Mouse (Mus musculus) MEL (cell line): ENCODE data around the gene Tnfrsf1a. TPM values are rescaled to one million over a fixed set of nuclear protein-coding genes. Genes with fewer than 3 reads are reported as not detected.

ENCODE experiments used
- DNase-seq: peaks from one replicate; pipeline ENCODE4 v3.0.0; 2011; ENCODE audit warnings: low read depth, low spot score
- H3K27ac ChIP-seq: 2 replicates; pipeline ENCODE4 v1.5.1; 2012; ENCODE audit warnings: low read depth, mild to moderate bottlenecking, control low read depth, low read length, moderate library complexity; ENCODE audit not compliant: control insufficient read depth
- H3K27me3 ChIP-seq, 2 experiments: fragments of 150-350 bp in 1 of 2; sonication (generic) in 1 of 2; 2 replicates each; pipeline ENCODE4 v1.6.1; 2012; ENCODE audit warnings: low read length in 2 of 2, mild to moderate bottlenecking in 2 of 2, improper control_type of control experiment in 1 of 2, moderate library complexity in 1 of 2; ENCODE audit not compliant: insufficient read depth in 2 of 2, control insufficient read depth in 1 of 2
- H3K36me3 ChIP-seq, 2 experiments: 2 replicates each; pipeline ENCODE4 v1.6.1; 2012 to 2014; ENCODE audit warnings: low read length in 2 of 2, improper control_type of control experiment in 1 of 2, inconsistent platforms in 1 of 2, mild to moderate bottlenecking in 1 of 2; ENCODE audit not compliant: insufficient read depth in 2 of 2, control insufficient read depth in 1 of 2
- H3K4me1 ChIP-seq, 2 experiments: fragments of 150-350 bp in 1 of 2; sonication (generic) in 1 of 2; 2 replicates each; pipeline ENCODE4 v1.6.1; 2012; ENCODE audit warnings: low read length in 2 of 2, improper control_type of control experiment in 1 of 2, mild to moderate bottlenecking in 1 of 2; ENCODE audit not compliant: insufficient read depth in 2 of 2, control insufficient read depth in 1 of 2
- H3K4me3 ChIP-seq, 2 experiments: fragments of 150-350 bp in 1 of 2; sonication (generic) in 1 of 2; 2 replicates each; pipeline ENCODE4 v1.5.1; 2012; ENCODE audit warnings: low read depth in 2 of 2, low read length in 2 of 2, mild to moderate bottlenecking in 2 of 2, moderate library complexity in 2 of 2, control low read depth in 1 of 2, improper control_type of control experiment in 1 of 2; ENCODE audit not compliant: control insufficient read depth in 1 of 2, insufficient read depth in 1 of 2
- H3K79me2 ChIP-seq: 2 replicates; pipeline ENCODE4 v1.6.1; 2012; ENCODE audit warnings: mild to moderate bottlenecking, low read length, moderate library complexity; ENCODE audit not compliant: control insufficient read depth, poor library complexity, insufficient read depth
- H3K9ac ChIP-seq: 2 replicates; pipeline ENCODE4 v1.6.1; 2012; ENCODE audit warnings: low read depth, mild to moderate bottlenecking, control low read depth, low read length, moderate library complexity; ENCODE audit not compliant: control insufficient read depth, poor library complexity, severe bottlenecking
- H3K9me3 ChIP-seq: fragments of 150-350 bp; sonication (generic); replicated peaks from 2 replicates; pipeline ENCODE4 v1.6.1; 2012; ENCODE audit warnings: mild to moderate bottlenecking, low read length, improper control_type of control experiment, moderate library complexity; ENCODE audit not compliant: insufficient read depth
- BHLHE40 ChIP-seq: IDR thresholded peaks from 2 replicates; pipeline ENCODE4 v1.6.1; 2012; ENCODE audit warnings: low read depth, mild to moderate bottlenecking, inconsistent platforms, low read length, improper control_type of control experiment, borderline replicate concordance
- CHD1 ChIP-seq: IDR thresholded peaks from 2 replicates; pipeline ENCODE4 v1.6.1; 2012; ENCODE audit warnings: low read depth, mild to moderate bottlenecking, inconsistent platforms, low read length, improper control_type of control experiment
- CHD2 ChIP-seq: IDR thresholded peaks from 2 replicates; pipeline ENCODE4 v1.6.1; 2011; ENCODE audit warnings: low read length, improper control_type of control experiment
- E2F4 ChIP-seq: IDR thresholded peaks from 2 replicates; pipeline ENCODE4 v1.6.1; 2011; ENCODE audit warnings: low read depth, low read length, improper control_type of control experiment, borderline replicate concordance
- GATA1 ChIP-seq: IDR thresholded peaks from 2 replicates; pipeline ENCODE4 v1.6.1; 2011; ENCODE audit warnings: low read depth, low read length, improper control_type of control experiment
- KAT2A ChIP-seq: conservative IDR thresholded peaks from 2 replicates; pipeline ENCODE4 v1.6.1; 2012; ENCODE audit warnings: low read depth, low read length, improper control_type of control experiment, inconsistent platforms
- MAFK ChIP-seq: IDR thresholded peaks from 2 replicates; pipeline ENCODE4 v1.6.1; 2011; ENCODE audit warnings: low read depth, mild to moderate bottlenecking, low read length, improper control_type of control experiment, borderline replicate concordance
- MAZ ChIP-seq: IDR thresholded peaks from 2 replicates; pipeline ENCODE4 v1.6.1; 2012; ENCODE audit warnings: low read depth, mild to moderate bottlenecking, inconsistent platforms, low read length, improper control_type of control experiment
- MEF2A ChIP-seq: IDR thresholded peaks from 2 replicates; pipeline ENCODE4 v1.6.1; 2014; ENCODE audit warnings: low read depth, mild to moderate bottlenecking, inconsistent platforms, low read length, improper control_type of control experiment; ENCODE audit not compliant: poor library complexity, insufficient replicate concordance, severe bottlenecking; ENCODE audit errors: extremely low read depth
- MXI1 ChIP-seq: IDR thresholded peaks from 2 replicates; pipeline ENCODE4 v1.6.1; 2011; ENCODE audit warnings: mild to moderate bottlenecking, low read depth, low read length, improper control_type of control experiment
- MYB ChIP-seq: IDR thresholded peaks from 2 replicates; pipeline ENCODE4 v1.6.1; 2011; ENCODE audit warnings: mild to moderate bottlenecking, low read depth, low read length, improper control_type of control experiment
- NELFE ChIP-seq: IDR thresholded peaks from 2 replicates; pipeline ENCODE4 v1.6.1; 2011; ENCODE audit warnings: low read depth, low read length, improper control_type of control experiment
- POLR2AphosphoS2 ChIP-seq: IDR thresholded peaks from 2 replicates; pipeline ENCODE4 v1.6.1; 2011; ENCODE audit warnings: low read length, improper control_type of control experiment
- RCOR1 ChIP-seq: IDR thresholded peaks from 2 replicates; pipeline ENCODE4 v1.6.1; 2012; ENCODE audit warnings: low read depth, mild to moderate bottlenecking, inconsistent platforms, low read length, improper control_type of control experiment
- SIN3A ChIP-seq: IDR thresholded peaks from 2 replicates; pipeline ENCODE4 v1.6.1; 2012; ENCODE audit warnings: low read length, improper control_type of control experiment, inconsistent platforms
- TBP ChIP-seq: IDR thresholded peaks from 2 replicates; pipeline ENCODE4 v1.8.0; 2011; ENCODE audit warnings: low read depth, low read length, improper control_type of control experiment
- UBTF ChIP-seq: IDR thresholded peaks from 2 replicates; pipeline ENCODE4 v1.6.1; 2012; ENCODE audit warnings: low read depth, mild to moderate bottlenecking, inconsistent platforms, low read length, improper control_type of control experiment, moderate library complexity, borderline replicate concordance; ENCODE audit not compliant: insufficient read depth
- USF1 ChIP-seq: IDR thresholded peaks from 2 replicates; pipeline ENCODE4 v1.6.1; 2014; ENCODE audit warnings: low read depth, mild to moderate bottlenecking, inconsistent platforms, low read length, improper control_type of control experiment, moderate library complexity
- ZKSCAN1 ChIP-seq: IDR thresholded peaks from 2 replicates; pipeline ENCODE4 v1.6.1; 2012; ENCODE audit warnings: low read depth, mild to moderate bottlenecking, inconsistent platforms, low read length, improper control_type of control experiment, moderate library complexity
- ZMIZ1 ChIP-seq: IDR thresholded peaks from 2 replicates; pipeline ENCODE4 v1.6.1; 2012; ENCODE audit warnings: low read depth, mild to moderate bottlenecking, inconsistent platforms, low read length, improper control_type of control experiment, moderate library complexity
- ZNF384 ChIP-seq: IDR thresholded peaks from 2 replicates; pipeline ENCODE4 v1.6.1; 2012; ENCODE audit warnings: low read depth, mild to moderate bottlenecking, inconsistent platforms, low read length, improper control_type of control experiment
- polyA plus RNA-seq, 2 experiments: library from polyadenylated mRNA; stranded (reverse) in 1 of 2; unstranded in 1 of 2; fragments of >175 nt in 1 of 2; fragments of >200 nt in 1 of 2; gene quantifications; 2 replicates each; pipeline versions ENCODE4 v1.2.1 to v1.2.4; 2012; ENCODE audit warnings: low replicate concordance in 2 of 2, low read depth in 1 of 2; ENCODE audit not compliant: insufficient read length in 2 of 2, insufficient read depth in 1 of 2, missing spikeins in 1 of 2
- total RNA-seq: library from RNA; depleted of rRNA; stranded (reverse); fragments of 300-350 nt; gene quantifications from 2 replicates; pipeline ENCODE4 v1.2.3, GENCODE M21; 2012

The Tnfrsf1a gene
- total and polyA plus RNA-seq, 3 experiments, result 22.0 to 43.4 TPM; not detected in 1

GRCm38 (mm10) chr6:125340244-125340643 lies 8.9 kb upstream of the Tnfrsf1a start:
- H3K4me1 ChIP-seq, result peaks cover 0 to 2% of the 10 kb centered on the region in 2 experiments; a peak in 2 of 4 replicates
- DNase-seq, result no peak
- H3K4me3 ChIP-seq, result no peak overlapping the region
- no peaks in the 10 kb centered on the region for H3K9me3 ChIP-seq
- TF ChIP-seq ZKSCAN1 (no peak), KAT2A (no peak), TBP (no peak), CHD2 (no peak), UBTF (no peak), MYB (no peak), CHD1 (no peak), ZNF384 (no peak), RCOR1 (no peak), MAZ (no peak), SIN3A (no peak), MEF2A (no peak), NELFE (no peak), GATA1 (no peak), E2F4 (no peak), BHLHE40 (no peak)
- peaks cover 0 to under 1% of the 10 kb centered on the region in 2 experiments; a peak in 1 of 4 replicates for H3K36me3 ChIP-seq
- H3K79me2 ChIP-seq, result no peaks in the 10 kb centered on the region
- no peak overlapping the region for H3K9ac ChIP-seq
- H3K27me3 ChIP-seq, result peaks cover 1 to 2% of the 10 kb centered on the region in 2 experiments
- no peak overlapping the region for H3K27ac ChIP-seq

- peaks cover 0 to 5% of the 10 kb centered on the region in 2 experiments; a peak in 2 of 4 replicates for H3K36me3 ChIP-seq
- no peaks in the 10 kb centered on the region for H3K79me2 ChIP-seq
- H3K27me3 ChIP-seq, result peaks cover 0 to 2% of the 10 kb centered on the region in 2 experiments; a peak in 2 of 4 replicates
- H3K9me3 ChIP-seq, result no peaks in the 10 kb centered on the region
- TF ChIP-seq MYB, result no peak
- TF ChIP-seq ZMIZ1, result no peak
- TF ChIP-seq CHD1, result no peak
- no peak for TF ChIP-seq MXI1
- no peak for TF ChIP-seq POLR2AphosphoS2
- TF ChIP-seq RCOR1, result no peak
- no peak for TF ChIP-seq MAFK
- TF ChIP-seq USF1, result no peak
- TF ChIP-seq, all 39 proteins: peak for 0
- no peak overlapping the region for H3K4me3 ChIP-seq
- H3K4me1 ChIP-seq, result peaks cover 4 to 11% of the 10 kb centered on the region in 2 experiments
- no peak for DNase-seq
- no peak overlapping the region for H3K9ac ChIP-seq
- H3K27ac ChIP-seq, result no peak overlapping the region
Observed at GRCm38 (mm10) chr6:125342198-125342597, 7.0 kb upstream of the Tnfrsf1a start.
